Mouse (Mus musculus) layer of hippocampus, adult 9-11 months (tissue): ENCODE data around the gene Amfr.

Experiments used
- DNase-seq: peaks from one replicate; pipeline ENCODE4 v3.0.0; 2022

The Amfr gene

GRCm38 (mm10) chr8:94012013-94012951 is at the start of gene Amfr:
Gene Amfr (minus strand): TSS chr8:94012842.
- peak; percentile 42 for DNase-seq

DNA sequence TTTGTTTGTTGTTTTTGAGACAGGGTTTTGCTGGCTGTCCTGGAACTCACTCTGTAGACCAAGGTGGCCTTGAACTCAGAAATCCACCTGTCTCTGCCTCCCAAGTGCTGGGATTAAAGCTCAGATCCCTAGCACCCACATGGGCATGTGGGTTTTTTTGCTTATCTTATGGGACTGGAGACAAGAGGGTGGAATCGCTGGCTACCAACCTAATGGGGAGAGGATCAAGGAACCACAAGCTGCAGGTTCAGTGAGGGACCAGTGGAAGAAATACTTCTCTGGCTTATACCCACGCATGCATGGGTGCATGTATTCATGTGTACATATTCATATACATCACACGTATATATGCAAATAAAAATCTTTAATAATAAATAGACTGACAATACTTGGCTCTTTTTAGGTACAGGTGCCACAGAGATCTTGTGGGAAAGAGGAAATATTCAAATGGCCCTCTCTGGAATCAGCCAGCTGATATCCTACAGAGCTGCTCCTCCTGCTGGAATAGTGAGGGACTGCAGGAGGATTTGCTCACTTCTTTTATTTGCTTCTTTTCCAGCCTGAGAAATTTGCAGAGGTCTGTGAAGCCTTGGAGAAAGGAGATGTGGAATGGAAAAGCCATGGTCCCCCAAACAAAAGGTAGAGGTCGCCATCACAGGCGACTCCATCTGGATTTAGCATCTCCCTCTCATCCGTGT is 44.7 kb upstream of the Amfr start:
- no peak for DNase-seq

DNA sequence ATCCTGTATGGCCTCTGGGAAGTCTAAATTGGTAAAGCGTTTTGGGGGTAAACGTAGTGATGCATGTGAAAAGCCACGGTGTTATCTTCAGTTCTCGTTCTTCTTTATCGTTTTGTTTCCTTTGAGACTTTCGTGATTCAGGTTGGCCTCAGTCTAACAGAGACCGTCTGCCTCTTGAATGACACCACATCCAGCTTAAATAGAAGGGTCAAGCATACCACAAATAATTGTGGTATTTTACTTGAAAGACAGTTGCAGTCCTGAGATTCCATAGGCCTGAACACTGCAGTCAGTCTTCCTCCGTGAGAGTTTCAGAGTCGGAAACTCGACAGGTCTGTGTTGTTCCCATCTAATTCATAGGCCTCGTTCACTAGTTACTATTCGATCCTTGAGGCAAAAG is 40.1 kb upstream of the Amfr start:
- DNase-seq, result no peak

GRCm38 (mm10) chr8:94047845-94048244 is 35.2 kb upstream of the Amfr start:
- peak; percentile 51 for DNase-seq

DNA sequence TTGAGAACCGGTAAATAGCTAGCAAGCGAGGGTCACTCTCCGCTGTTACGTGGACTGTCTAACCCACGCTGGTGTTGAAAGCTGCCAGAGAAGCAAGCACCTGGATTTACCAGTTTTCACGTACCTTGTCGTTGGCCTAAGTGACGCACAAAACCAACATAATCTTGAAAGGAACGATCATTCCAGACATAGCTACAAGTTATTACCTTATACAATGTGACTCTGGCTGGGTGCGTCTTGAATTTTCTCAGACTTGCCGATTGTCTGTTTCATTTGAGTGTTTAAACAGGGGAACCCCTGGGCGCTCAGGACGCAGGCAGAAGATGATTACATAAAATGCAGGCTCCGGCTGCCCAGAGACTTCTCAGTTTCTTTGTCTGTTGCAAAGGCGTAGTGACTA is 25.2 kb upstream of the Amfr start:
- DNase-seq, result no peak

DNA sequence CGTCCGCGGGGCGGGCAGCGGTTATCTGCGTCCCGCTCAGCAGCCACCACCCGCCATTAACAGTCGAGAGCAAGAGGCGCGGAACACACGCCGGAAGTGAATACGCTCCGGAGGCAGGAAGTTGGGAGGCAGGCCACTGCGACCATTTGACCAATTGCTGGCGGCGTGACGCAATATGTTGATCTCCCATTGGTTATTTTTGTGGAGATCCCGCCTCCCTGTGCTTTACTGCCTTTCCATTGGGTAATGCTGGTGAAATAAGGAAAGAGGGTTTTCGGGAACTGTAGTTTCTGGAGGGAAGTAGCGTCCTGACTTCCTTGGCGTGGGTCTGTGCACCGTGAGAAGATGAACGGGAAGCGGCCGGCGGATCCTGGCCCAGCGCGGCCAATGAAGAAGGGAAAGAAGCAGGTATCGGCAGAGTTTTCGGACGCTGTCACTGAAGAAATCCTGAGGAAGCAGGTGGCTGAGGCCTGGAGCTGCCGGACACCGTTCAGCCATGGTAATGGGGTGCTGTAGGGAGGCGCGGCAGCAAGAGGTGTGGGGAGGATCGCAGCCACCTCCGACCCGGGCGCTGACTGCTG is 24.4 kb upstream of the Amfr start, which contains the start of the genes Nudt21 and Ogfod1:
TSS of gene Nudt21 (minus strand) at position 88 of the 581 bp plus-strand sequence.
TSS of gene Ogfod1 (plus strand) at position 255 of the 581 bp plus-strand sequence.
- DNase-seq, result peak; percentile 97

GRCm38 (mm10) chr8:94036541-94036940 is 23.9 kb upstream of the Amfr start:
- peak; percentile 74 for DNase-seq

GRCm38 (mm10) chr8:94035200-94035599 is 22.6 kb upstream of the Amfr start:
- DNase-seq, result no peak

GRCm38 (mm10) chr8:94033601-94034000 is 21.0 kb upstream of the Amfr start:
- no peak for DNase-seq

- no peak for DNase-seq
Observed at GRCm38 (mm10) chr8:94029701-94030100, 17.1 kb upstream of the Amfr start.

DNA sequence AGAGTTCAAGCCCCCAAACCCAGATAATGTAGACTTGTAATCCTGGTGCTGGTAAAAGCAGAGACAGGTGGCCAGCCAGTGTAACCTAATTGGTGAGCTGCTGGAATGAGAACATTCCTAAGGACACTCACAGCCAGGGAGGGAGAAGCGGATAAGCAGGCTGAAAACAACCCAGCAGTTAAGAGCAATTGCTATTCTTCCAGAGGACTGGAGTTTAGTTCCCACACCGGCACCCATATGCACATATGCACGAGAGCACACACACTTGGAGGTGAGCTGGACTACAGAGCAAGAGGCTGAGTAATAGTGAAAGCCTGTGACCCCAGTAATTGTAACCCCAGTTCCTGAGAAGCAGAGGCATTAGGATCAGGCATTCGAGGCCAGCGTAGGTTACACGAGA is 11.3 kb upstream of the Amfr start:
- DNase-seq, result no peak

DNA sequence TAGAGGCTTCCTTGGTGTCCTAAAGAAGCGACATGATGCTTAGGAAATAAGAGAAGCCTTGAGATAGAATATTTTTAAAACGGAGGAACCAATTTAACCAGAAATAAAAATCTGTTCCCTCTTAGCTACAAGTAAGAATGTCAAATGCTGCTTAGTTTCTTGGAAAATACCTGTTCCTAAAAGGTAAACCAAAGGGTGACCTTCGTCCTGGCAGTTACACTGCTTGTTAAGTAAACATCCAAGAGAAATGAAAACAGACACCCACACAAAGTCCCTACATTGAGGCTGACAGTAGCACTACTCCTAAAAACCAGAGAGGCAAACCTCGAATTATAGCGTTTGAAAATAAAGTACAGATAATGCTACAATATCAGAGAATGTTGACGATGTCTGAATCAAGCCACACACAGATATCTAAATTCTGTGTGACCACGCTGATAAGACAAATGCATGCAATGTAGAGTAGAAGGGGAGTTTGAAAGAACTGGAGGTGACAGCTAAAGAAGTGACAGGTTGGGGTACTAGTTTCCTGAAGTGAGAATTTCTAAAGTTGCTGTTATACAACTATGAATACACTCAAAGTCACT is 477 bp upstream of the Amfr start:
- no peak for DNase-seq

- DNase-seq, result no peak
Observed at GRCm38 (mm10) chr8:94011076-94012012, 1.3 kb downstream of the Amfr start.

DNA sequence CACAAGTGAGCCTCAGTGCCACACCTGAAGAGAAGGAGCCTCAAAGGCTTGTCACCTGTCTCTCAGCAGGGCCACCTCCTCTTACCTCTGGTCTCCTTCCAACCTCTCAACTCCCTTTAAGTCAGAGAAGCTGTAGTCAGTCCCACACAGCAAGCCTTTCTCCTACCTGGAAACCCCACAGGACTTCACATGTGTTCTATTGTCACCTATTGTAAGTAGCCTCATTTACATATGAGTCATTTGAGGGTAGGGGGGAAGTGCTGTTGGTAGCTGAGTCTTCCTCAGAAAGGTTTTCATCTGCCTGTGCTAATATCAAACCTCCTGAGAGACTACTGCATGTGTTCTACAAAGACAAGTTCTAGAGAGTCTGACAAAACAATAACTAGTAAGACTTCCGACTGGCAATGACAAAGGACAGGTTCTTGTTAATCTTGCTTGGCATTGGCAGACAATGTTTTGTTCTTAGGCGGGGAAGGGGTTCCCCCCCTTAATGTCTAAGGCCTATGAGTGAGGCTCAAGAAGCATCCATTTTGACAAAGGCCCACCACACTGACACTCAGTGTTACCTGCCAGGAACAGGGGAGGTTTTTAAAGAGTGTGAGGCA is 2.4 kb downstream of the Amfr start:
- DNase-seq, result no peak

DNA sequence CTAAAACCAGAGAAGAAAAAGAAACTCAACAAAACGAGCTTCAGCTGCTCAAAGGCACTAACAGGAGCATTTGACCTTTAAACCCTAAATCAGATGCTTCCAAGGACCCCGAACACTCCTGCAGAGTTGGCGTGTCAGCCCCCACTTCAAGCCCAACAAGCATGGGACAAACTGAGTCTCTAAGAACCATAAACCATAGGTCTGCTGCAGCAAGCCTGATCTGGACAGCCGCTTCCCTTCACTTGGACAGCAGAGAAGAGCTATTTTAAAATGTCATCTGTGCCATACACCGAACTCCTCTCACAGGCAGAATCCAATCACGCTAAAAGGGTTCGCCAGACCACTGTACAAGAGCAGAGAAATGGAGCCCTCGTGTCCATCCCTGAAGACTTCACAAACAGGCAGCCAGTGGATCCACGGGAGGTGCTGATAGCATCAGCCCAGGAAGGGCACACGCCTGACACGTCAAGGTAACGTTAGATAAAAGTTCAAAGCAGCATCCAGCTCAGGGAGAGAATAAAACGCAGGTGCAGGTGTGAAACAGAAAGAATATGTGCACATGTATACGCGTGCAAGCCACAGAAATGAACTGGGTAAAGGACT is 3.3 kb downstream of the Amfr start:
- DNase-seq, result no peak

GRCm38 (mm10) chr8:94004139-94004538 is 8.5 kb downstream of the Amfr start:
- no peak for DNase-seq

DNA sequence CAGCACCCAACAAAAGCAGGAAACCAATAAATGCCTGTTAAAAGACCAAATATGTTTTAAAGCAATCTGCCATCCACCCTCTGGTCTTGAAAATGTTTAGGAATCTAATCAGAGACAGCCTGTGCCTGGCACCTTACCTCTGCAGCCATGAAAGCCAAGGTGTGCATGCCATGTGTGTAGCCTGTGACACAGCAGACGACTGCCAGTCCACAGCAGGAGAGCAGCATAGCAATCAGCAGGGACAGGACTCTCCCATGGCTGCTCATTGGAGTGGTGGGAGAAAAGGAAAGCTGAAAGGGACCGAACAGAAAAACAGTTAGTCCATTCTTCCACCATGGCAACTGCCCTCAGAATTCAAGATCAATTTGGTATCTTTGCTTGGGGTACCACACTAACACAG is 13.7 kb downstream of the Amfr start:
- no peak for DNase-seq

DNA sequence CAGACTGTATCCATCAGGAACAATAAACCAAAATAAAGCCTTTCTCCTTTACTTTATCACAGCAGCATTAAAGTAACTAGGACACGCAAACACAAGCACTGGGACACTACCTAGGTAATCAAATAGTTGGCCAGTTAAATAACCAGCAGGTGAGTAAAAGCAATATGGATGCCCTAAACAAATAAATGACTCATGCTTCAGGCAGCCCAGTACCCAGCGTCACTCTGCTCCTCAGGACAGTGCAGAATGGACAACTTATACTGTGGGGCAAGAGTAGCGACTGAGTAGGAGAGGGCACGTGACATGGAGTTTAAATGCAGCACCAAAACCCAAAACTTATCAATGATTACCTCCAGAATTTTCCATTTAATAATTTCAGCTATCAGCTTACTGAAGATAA is 22.9 kb downstream of the Amfr start:
- no peak for DNase-seq

DNA sequence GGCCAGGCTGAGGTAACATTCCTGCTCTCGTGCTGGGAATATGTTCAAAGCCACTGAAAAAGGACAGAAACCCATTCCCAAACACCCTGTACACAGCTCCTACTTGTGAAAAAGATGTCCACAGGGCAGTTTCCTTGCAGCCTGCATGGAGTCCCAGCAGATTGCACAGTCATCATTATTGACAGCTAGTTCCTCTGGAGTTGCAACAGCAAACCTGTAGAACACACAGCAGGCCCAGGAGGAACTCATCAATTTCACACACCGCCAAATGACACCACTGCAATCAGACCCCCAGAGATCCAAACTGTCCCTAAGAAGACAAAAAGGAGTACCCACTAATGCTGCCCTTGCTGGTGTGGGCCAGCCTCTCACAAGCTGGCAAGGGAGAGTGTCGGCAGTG is 27.9 kb downstream of the Amfr start:
- DNase-seq, result no peak

DNA sequence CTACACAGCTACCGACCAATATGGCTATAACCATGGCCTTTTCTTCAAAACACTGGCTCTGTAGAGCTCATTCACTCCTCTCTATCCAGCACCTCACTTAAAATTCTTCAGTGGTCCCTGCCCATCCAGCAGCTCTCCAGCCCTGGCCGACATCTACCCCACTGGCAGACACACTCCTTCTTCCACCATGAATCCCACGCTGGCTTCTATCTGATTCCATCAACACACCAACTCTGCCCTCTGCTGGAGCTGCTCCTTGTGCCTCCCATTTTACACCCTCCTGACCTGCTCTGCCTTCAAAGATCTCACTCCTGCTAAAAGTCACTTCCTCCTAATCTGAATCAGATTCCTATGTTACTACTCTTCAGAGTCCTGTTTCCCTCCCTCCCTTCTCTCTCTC is 28.8 kb downstream of the Amfr start:
- DNase-seq, result no peak

DNA sequence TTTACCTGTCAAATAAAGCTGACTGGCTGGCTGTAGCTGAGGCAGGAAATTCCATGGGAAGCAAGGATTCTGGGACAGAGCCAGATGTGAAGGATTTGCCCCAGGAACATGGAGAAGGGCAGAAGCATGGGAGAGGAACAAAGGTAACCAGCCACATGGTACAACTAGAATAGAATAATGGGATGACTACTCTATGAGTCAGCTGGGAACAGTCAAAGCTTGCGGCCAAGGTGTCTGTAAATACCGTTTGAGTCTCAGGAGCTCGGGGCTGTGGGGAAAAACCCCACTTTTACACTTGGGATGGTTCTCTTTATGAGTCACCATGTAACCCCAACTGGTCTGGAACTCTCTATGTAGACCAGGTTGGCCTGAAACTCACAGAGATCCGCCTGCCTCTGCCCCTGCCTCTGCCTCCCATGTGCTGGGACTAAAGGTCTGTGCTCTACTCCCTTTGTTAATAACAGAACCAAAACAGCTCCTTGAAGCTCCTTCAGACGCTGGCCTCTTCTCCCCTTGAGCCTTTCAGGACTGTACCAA is 30.9 kb downstream of the Amfr start:
- no peak for DNase-seq
